Mouse (Mus musculus) midbrain, embryonic 10.5 days (tissue): ENCODE data around the gene Tceanc2. TPM values are rescaled to one million over a fixed set of nuclear protein-coding genes. Genes with fewer than 3 reads are reported as not detected.

Experiments
- DNase-seq: peaks from one replicate; pipeline ENCODE4 v3.0.0-alpha.2; 2017; ENCODE audit warnings: low spot score
- H3K27ac ChIP-seq: fragments of 300-500 bp; sonication (generic); replicated peaks from 2 replicates; pipeline ENCODE4 v1.5.1; 2016; ENCODE audit warnings: mild to moderate bottlenecking
- H3K27me3 ChIP-seq: fragments of 300-500 bp; sonication (generic); 2 replicates; pipeline ENCODE4 v1.6.1; 2016; ENCODE audit warnings: low read depth, mild to moderate bottlenecking; ENCODE audit not compliant: poor library complexity, severe bottlenecking
- H3K36me3 ChIP-seq: fragments of 300-500 bp; sonication (generic); 2 replicates; pipeline ENCODE4 v1.6.1; 2016; ENCODE audit warnings: mild to moderate bottlenecking, moderate library complexity
- H3K4me1 ChIP-seq: fragments of 300-500 bp; sonication (generic); 2 replicates; pipeline ENCODE4 v1.6.1; 2016
- H3K4me3 ChIP-seq: fragments of 300-500 bp; sonication (generic); 2 replicates; pipeline ENCODE4 v1.5.1; 2016; ENCODE audit warnings: mild to moderate bottlenecking, moderate library complexity
- H3K9me3 ChIP-seq: fragments of 300-500 bp; sonication (generic); replicated peaks from 2 replicates; pipeline ENCODE4 v1.6.1; 2016; ENCODE audit warnings: mild to moderate bottlenecking
- WGBS: fragments of 180-500 bp; shearing (Covaris S2); methylation state at CpG from one replicate; pipeline ENCODE4 v1.1.7; 2016; 5-methylcytosine and 5-hydroxymethylcytosine counted together
- polyA plus RNA-seq: library from polyadenylated mRNA; unstranded; fragments of >200 nt; fragmentation: Nextera tagmentation; extraction: Ambion mirVana; gene quantifications from 2 replicates; pipeline ENCODE4 v1.2.1, GENCODE M21; 2016

The Tceanc2 gene
- polyA plus RNA-seq: 30.6 and 39.7 TPM in 2 replicates

DNA sequence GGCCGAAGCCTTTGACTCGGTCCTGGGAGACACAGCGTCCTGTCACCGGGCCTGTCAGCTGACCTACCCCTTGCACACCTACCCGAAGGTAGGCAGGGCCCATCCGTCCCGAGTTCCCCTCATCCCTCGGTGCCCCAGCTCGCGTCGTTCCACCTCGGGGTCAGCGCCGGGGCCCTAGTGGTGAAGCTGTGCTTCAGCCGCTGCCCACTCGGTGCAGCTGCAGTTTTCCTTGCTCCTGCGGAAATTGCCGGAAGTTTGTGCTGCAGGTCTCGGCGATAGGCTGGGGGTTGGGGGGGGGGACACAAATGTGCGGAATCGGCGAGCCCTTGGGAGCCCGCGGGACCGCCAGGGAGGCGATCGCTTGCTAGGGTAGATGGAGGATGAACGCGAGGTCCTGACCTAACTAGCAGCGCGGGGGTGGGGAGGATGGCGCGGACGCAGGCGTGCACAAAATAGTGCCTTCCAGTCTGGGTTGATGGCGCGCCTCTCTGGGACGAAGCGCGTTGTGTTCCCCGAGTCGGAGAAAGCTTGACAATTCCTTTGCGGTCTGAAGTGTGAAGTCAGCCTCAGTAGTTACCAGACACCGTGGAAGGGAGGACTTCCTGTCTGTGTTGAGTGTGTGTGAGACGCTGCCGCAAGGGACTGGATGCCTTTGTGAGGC is at the start of gene Tceanc2:
Gene Tceanc2 (minus strand): TSS at position 287 of the 661 bp plus-strand sequence.
- peaks cover 26% of the 10 kb centered on the region for H3K36me3 ChIP-seq
- under 1% methylated on average over 47 of the region's 47 CpGs for WGBS
- DNase-seq: no peak
- H3K9me3 ChIP-seq: no peaks in the 10 kb centered on the region
- H3K27me3 ChIP-seq: no peaks in the 10 kb centered on the region
- H3K27ac ChIP-seq: peak within 1 kb of the TSS; percentile 97
- H3K4me3 ChIP-seq: peak within 1 kb of the TSS; percentile 96
- H3K4me1 ChIP-seq: peaks cover 31% of the 10 kb centered on the region

DNA sequence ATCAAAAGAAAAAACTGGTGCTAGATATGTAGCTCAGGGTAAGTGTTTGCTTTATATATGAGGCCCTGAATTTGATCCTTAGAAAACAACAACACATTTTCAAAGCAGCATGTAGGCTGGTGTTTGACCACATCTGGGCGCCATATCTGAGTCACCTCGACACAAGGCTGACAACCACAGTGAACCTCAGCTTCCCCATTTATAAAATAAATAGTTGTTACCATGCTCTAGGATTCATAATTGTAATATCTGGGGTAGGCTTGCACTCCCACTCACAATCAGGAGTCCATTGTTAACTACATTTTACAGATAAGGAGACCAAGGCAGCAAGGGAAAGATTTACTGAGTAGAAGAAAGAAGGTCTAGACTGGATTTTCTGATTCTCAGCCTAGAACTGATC is 47.4 kb upstream of the Tceanc2 start:
- DNase-seq: no peak
- H3K9me3 ChIP-seq: no peaks in the 10 kb centered on the region
- H3K4me1 ChIP-seq: no peaks in the 10 kb centered on the region
- H3K27ac ChIP-seq: no peak overlapping the region
- no peak overlapping the region for H3K4me3 ChIP-seq
- H3K27me3 ChIP-seq: no peaks in the 10 kb centered on the region
- WGBS: 91% methylated on average over 2 of the region's 2 CpGs
- H3K36me3 ChIP-seq: 0 out of 2 replicates have a peak, but pooled peaks cover 2% of the 10 kb centered on the region

- no peaks in the 10 kb centered on the region for H3K36me3 ChIP-seq
- no peaks in the 10 kb centered on the region for H3K9me3 ChIP-seq
- H3K27me3 ChIP-seq: no peaks in the 10 kb centered on the region
- H3K4me1 ChIP-seq: no peaks in the 10 kb centered on the region
- no peak overlapping the region for H3K4me3 ChIP-seq
- DNase-seq: no peak
- H3K27ac ChIP-seq: no peak overlapping the region
- 87% methylated on average over 11 of the region's 11 CpGs for WGBS
These were observed 44.6 kb upstream of the Tceanc2 start for GRCm38 (mm10) chr4:107223225-107224204.

- Histone ChIP-seq H3K4me1 (no peaks in the 10 kb centered on the region), H3K4me3 (no peak overlapping the region), H3K27me3 (no peaks in the 10 kb centered on the region), H3K27ac (no peak overlapping the region), H3K36me3 (no peaks in the 10 kb centered on the region), H3K9me3 (no peaks in the 10 kb centered on the region)
- DNase-seq: no peak
- WGBS: 89% methylated on average over 5 of the region's 5 CpGs
These were observed 42.6 kb upstream of the Tceanc2 start for GRCm38 (mm10) chr4:107221524-107221923.

DNA sequence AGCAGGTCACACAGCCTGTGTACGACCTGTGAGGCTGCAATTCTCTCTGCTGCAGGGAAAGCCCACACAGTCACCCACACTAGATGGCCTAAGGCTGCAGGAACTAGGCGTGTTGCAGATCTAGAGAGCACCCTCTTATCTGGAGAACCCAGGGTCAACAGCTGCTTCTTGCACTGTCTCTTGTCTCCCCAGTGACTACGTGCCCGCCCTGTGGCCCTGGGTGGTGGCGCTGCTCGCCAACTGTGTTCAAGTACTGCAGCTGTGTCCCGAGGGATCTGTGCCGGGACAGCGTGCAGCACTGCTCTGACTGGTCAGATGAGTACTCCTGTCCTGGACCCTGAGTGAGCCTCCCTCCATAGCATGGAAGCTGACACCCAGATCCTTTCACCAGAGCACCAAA is 38.7 kb upstream of the Tceanc2 start:
- Histone ChIP-seq H3K27ac (no peak overlapping the region), H3K4me3 (no peak overlapping the region), H3K27me3 (no peaks in the 10 kb centered on the region), H3K36me3 (no peaks in the 10 kb centered on the region), H3K4me1 (no peaks in the 10 kb centered on the region), H3K9me3 (no peaks in the 10 kb centered on the region)
- 88% methylated on average over 9 of the region's 9 CpGs for WGBS
- no peak for DNase-seq

GRCm38 (mm10) chr4:107213279-107214011 is 34.5 kb upstream of the Tceanc2 start:
- Histone ChIP-seq H3K4me1 (peaks cover 16% of the 10 kb centered on the region), H3K36me3 (peaks cover 4% of the 10 kb centered on the region; the same call in 1 of the 2 replicates), H3K4me3 (no peak overlapping the region), H3K27ac (no peak overlapping the region), H3K27me3 (no peaks in the 10 kb centered on the region), H3K9me3 (no peaks in the 10 kb centered on the region)
- 80% methylated on average over 12 of the region's 12 CpGs for WGBS
- no peak for DNase-seq

GRCm38 (mm10) chr4:107211936-107212335 is 33.0 kb upstream of the Tceanc2 start:
- Histone ChIP-seq H3K9me3 (no peaks in the 10 kb centered on the region), H3K4me1 (peaks cover 16% of the 10 kb centered on the region), H3K27me3 (no peaks in the 10 kb centered on the region), H3K36me3 (peaks cover 17% of the 10 kb centered on the region), H3K4me3 (no peak overlapping the region), H3K27ac (no peak overlapping the region)
- 89% methylated on average over 5 of the region's 5 CpGs for WGBS
- no peak for DNase-seq

DNA sequence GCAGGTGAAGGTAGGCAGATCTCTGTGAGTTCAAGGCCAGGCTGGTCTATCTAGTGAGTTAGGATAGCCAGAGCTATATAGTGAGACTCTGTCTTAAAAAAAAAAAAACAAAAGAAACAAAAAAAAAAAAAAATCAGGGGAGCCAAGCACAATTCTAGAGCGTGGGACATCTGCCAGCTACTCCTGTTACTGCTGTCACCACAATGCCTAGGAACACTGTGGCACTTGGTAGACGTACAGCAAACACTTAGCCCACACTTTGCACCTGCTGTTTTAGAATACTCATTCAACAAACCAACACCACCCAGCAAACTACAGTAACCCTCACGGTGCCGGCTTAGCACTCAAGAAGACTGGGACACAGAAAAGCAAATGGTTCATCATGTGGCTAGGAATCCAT is 32.5 kb upstream of the Tceanc2 start:
- H3K27ac ChIP-seq: no peak overlapping the region
- H3K9me3 ChIP-seq: no peaks in the 10 kb centered on the region
- H3K4me1 ChIP-seq: peaks cover 16% of the 10 kb centered on the region
- peaks cover 22% of the 10 kb centered on the region for H3K36me3 ChIP-seq
- H3K27me3 ChIP-seq: no peaks in the 10 kb centered on the region
- DNase-seq: no peak
- 89% methylated on average over 4 of the region's 4 CpGs for WGBS
- H3K4me3 ChIP-seq: no peak overlapping the region

GRCm38 (mm10) chr4:107210483-107211097 is 31.7 kb upstream of the Tceanc2 start:
- DNase-seq: no peak
- Histone ChIP-seq H3K4me3 (no peak overlapping the region), H3K27ac (0 out of 2 replicates have a peak overlapping the region, but pooled peaks have one; percentile 17), H3K36me3 (peaks cover 31% of the 10 kb centered on the region), H3K27me3 (no peaks in the 10 kb centered on the region), H3K4me1 (peaks cover 16% of the 10 kb centered on the region), H3K9me3 (no peaks in the 10 kb centered on the region)
- WGBS: 86% methylated on average over 5 of the region's 5 CpGs

DNA sequence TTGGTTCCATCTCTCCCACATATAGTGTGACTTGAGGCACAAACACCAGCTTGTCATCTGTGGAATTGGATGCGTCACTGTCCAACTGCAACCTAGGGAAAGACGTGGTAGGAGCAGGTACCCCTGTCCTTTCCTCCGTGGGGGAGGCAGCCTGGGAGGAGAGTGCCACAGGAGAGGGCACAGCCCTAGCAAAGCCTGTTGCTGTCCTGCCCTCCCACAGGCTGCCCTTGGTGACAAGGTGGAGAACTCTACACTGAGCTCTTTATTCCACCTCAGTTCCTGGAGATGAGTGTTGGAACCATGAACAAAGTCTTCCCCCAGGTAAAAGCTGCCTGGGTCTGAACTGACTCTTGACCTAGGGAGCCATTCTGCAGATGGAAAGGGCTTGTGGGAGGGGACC is 30.0 kb upstream of the Tceanc2 start, which contains the start of gene Ldlrad1:
Gene Ldlrad1 (plus strand): TSS at position 301 of the 400 bp plus-strand sequence.
- H3K4me3 ChIP-seq: no peak within 1 kb of the TSS
- WGBS: 90% methylated on average over 3 of the region's 3 CpGs
- H3K27ac ChIP-seq: peak within 1 kb of the TSS; percentile 33; the same call in 1 of the 2 replicates
- DNase-seq: no peak
- H3K36me3 ChIP-seq: peaks cover 48% of the 10 kb centered on the region
- no peaks in the 10 kb centered on the region for H3K9me3 ChIP-seq
- H3K27me3 ChIP-seq: no peaks in the 10 kb centered on the region
- peaks cover 16% of the 10 kb centered on the region for H3K4me1 ChIP-seq

GRCm38 (mm10) chr4:107207016-107207415 is 28.1 kb upstream of the Tceanc2 start:
- Histone ChIP-seq H3K9me3 (no peaks in the 10 kb centered on the region), H3K36me3 (peaks cover 66% of the 10 kb centered on the region), H3K4me1 (peaks cover 16% of the 10 kb centered on the region), H3K27ac (no peak overlapping the region), H3K4me3 (no peak overlapping the region), H3K27me3 (no peaks in the 10 kb centered on the region)
- 99% methylated on average over 2 of the region's 2 CpGs for WGBS
- DNase-seq: no peak

GRCm38 (mm10) chr4:107203001-107203400 is 24.1 kb upstream of the Tceanc2 start:
- Histone ChIP-seq H3K27me3 (no peaks in the 10 kb centered on the region), H3K9me3 (no peaks in the 10 kb centered on the region), H3K4me3 (no peak overlapping the region), H3K36me3 (peaks cover 99% of the 10 kb centered on the region), H3K27ac (no peak overlapping the region), H3K4me1 (no peaks in the 10 kb centered on the region)
- WGBS: 91% methylated on average over 7 of the region's 7 CpGs
- no peak for DNase-seq
